Comparison of ENCODE assay signal across 14 mouse cellular contexts in the genomic region with DNA sequence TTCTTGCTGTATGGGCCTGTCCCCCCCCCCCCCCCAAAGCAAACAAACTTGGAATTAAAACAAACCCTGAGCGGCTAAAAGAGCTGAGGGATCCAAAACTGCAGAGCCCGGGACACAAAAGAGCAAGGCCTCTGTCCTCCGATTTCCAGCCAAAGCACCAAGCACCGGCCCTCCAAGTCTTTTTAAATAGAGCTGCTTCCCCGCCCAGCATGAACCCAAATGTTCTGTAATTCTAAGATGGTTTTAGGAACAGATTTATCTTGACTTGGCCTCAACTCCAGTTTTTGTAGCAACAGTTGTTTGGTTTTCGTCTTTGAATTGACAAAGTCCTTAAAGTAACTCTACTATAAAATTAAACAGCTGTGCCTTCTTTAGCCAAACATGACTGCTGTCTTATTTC.
A peak's percentile ranks its signal among the peaks of the same experiment; 100 is the strongest.
DNase-seq lines count a peak whose midpoint lies in the region; ATAC-seq and TF ChIP-seq lines count a peak whose summit lies in the region.
"Had no signal": no experiment of that assay in that cellular context is flagged by ENCODE, and none has a peak within 500 bp of the region (broad histone marks: within the 10 kb centered on the region; RNA-seq: fewer than 3 reads in every experiment).

No protein-coding gene starts in this region.

- H3K27me3 ChIP-seq in heart, postnatal 0 days (ENCODE audit: control insufficient read depth, insufficient read depth, low read length), result no peaks in the 10 kb centered on the region
- H3K27me3 ChIP-seq in lung, embryonic 15.5 days, result no peaks in the 10 kb centered on the region
- H3K27me3 ChIP-seq in kidney, postnatal 0 days (ENCODE audit: insufficient read depth, low read length), result no peaks in the 10 kb centered on the region
- no peaks in the 10 kb centered on the region for H3K27me3 ChIP-seq in stomach, embryonic 16.5 days (ENCODE audit: control insufficient read depth, insufficient read depth, low read length)
- H3K27me3 ChIP-seq: Patski had no signal

- peak overlapping the region; percentile 46; the same call in 1 of the 2 replicates for H3K27ac ChIP-seq in heart, postnatal 0 days (ENCODE audit: low read depth)
- H3K27ac ChIP-seq in lung, embryonic 15.5 days, result peak overlapping the region; percentile 77
- H3K27ac ChIP-seq in kidney, postnatal 0 days, result peak overlapping the region; percentile 60; the same call in 1 of the 2 replicates
- peak overlapping the region; percentile 68 for H3K27ac ChIP-seq in stomach, embryonic 16.5 days (ENCODE audit: low read length)

- no peak for TF ChIP-seq EP300 in heart, postnatal 0 days (IDR thresholded peaks at IDR 0.05; ENCODE audit: low read depth)

- DNase-seq in heart, postnatal 0 days (ENCODE audit: low spot score), result peak; percentile 39
- no peak for DNase-seq in heart, postnatal 36 days
- no peak for DNase-seq in lung, adult 2 months
- DNase-seq in kidney, postnatal 0 days (ENCODE audit: low spot score), result peak; percentile 89
- DNase-seq: adrenal gland, postnatal 10 days; cerebellum, postnatal 25 days; forebrain, postnatal 0 days; liver; thymus, postnatal 14 days had no signal

- TF ChIP-seq CTCF in heart, postnatal 0 days (IDR thresholded peaks at IDR 0.05; ENCODE audit: low read depth), result no peak
- TF ChIP-seq CTCF in lung, adult 2 months (IDR thresholded peaks at IDR 0.05; ENCODE audit: insufficient read depth, low read length), result no peak
- TF ChIP-seq CTCF in kidney, postnatal 0 days (IDR thresholded peaks at IDR 0.05; ENCODE audit: low read depth), result no peak

- H3K36me3 ChIP-seq in heart, postnatal 0 days (replicated peaks; ENCODE audit: control insufficient read depth, insufficient read depth, low read length), result no peaks in the 10 kb centered on the region
- H3K36me3 ChIP-seq in lung, embryonic 15.5 days, result no peaks in the 10 kb centered on the region
- no peaks in the 10 kb centered on the region for H3K36me3 ChIP-seq in kidney, postnatal 0 days (ENCODE audit: insufficient read depth, low read length)
- peaks cover 6% of the 10 kb centered on the region for H3K36me3 ChIP-seq in stomach, embryonic 16.5 days (ENCODE audit: control insufficient read depth, insufficient read depth, low read length)

- H3K4me1 ChIP-seq in heart, postnatal 0 days (ENCODE audit: control insufficient read depth, insufficient read depth), result peaks cover 4% of the 10 kb centered on the region; the same call in 1 of the 2 replicates
- H3K4me1 ChIP-seq in lung, embryonic 15.5 days, result peaks cover 26% of the 10 kb centered on the region
- H3K4me1 ChIP-seq in lung, adult 2 months (ENCODE audit: control insufficient read depth, insufficient read depth, low read length), result peaks cover 21% of the 10 kb centered on the region
- peaks cover 17% of the 10 kb centered on the region; the same call in 1 of the 2 replicates for H3K4me1 ChIP-seq in kidney, postnatal 0 days (replicated peaks; ENCODE audit: insufficient read depth, low read length)
- peaks cover 19% of the 10 kb centered on the region for H3K4me1 ChIP-seq in stomach, embryonic 16.5 days (ENCODE audit: control insufficient read depth, insufficient read depth, low read length)

- H3K4me3 ChIP-seq in heart, postnatal 0 days (ENCODE audit: low read depth, low read length), result no peak overlapping the region
- H3K4me3 ChIP-seq in lung, embryonic 15.5 days, result no peak overlapping the region
- H3K4me3 ChIP-seq in lung, adult 2 months (replicated peaks; ENCODE audit: extremely low read depth, low read depth, low read length), result no peak overlapping the region
- H3K4me3 ChIP-seq in kidney, postnatal 0 days (replicated peaks; ENCODE audit: low read depth, low read length), result no peak overlapping the region
- H3K4me3 ChIP-seq in stomach, embryonic 16.5 days (replicated peaks; ENCODE audit: low read length), result no peak overlapping the region

- intact Hi-C loops in heart, postnatal 36 days (cut with DNase I), result loop anchor here (1.0 to 2.0 kb wide), 3 partner anchors 135 to 277 kb away; no protein-coding TSS in a partner anchor

- no peak for TF ChIP-seq POLR2A in lung, adult 2 months (IDR thresholded peaks at IDR 0.05; ENCODE audit: borderline replicate concordance, extremely low read depth, low read depth, low read length)

- no peak overlapping the region for H3K9ac ChIP-seq in heart, postnatal 0 days (replicated peaks; ENCODE audit: low read depth, low read length)
- no peak overlapping the region for H3K9ac ChIP-seq in lung, embryonic 15.5 days
- no peak overlapping the region for H3K9ac ChIP-seq in kidney, postnatal 0 days (ENCODE audit: low read depth, low read length)
- no peak overlapping the region for H3K9ac ChIP-seq in stomach, embryonic 16.5 days (ENCODE audit: low read length)
- H3K9ac ChIP-seq: forebrain, postnatal 0 days had no signal

- no peak for ATAC-seq in heart, postnatal 0 days (ENCODE audit: insufficient read depth, low read depth)
- peak; percentile 64; the same call in 1 of the 2 replicates for ATAC-seq in lung, embryonic 15.5 days (ENCODE audit: borderline replicate concordance, extremely low read depth, low FRiP score, low TSS enrichment)
- ATAC-seq in kidney, postnatal 0 days (replicated peaks; ENCODE audit: low FRiP score, low read depth), result no peak
- no peak for ATAC-seq in stomach, embryonic 16.5 days (ENCODE audit: insufficient read depth, low FRiP score)
- no peak for ATAC-seq in activated CD4-positive, CD25-positive, alpha-beta regulatory T cell, adult 4 months
- ATAC-seq: forebrain, postnatal 0 days; Patski had no signal

- no peaks in the 10 kb centered on the region for H3K9me3 ChIP-seq in heart, postnatal 0 days (replicated peaks; ENCODE audit: control insufficient read depth, low read length)
- no peaks in the 10 kb centered on the region for H3K9me3 ChIP-seq in lung, embryonic 15.5 days
- H3K9me3 ChIP-seq in kidney, postnatal 0 days (replicated peaks; ENCODE audit: low read length), result no peaks in the 10 kb centered on the region
- H3K9me3 ChIP-seq in stomach, embryonic 16.5 days (replicated peaks; ENCODE audit: control insufficient read depth, low read length), result peaks cover 9% of the 10 kb centered on the region; the same call in 1 of the 2 replicates

- 65% methylated on average over 6 of the region's 6 CpGs for WGBS in heart, postnatal 0 days
- WGBS in lung, embryonic 15.5 days, result 15% methylated on average over 6 of the region's 6 CpGs
- WGBS in lung, adult 2 months, result 35% methylated on average over 6 of the region's 6 CpGs
- 53% methylated on average over 6 of the region's 6 CpGs for WGBS in kidney, postnatal 0 days
- WGBS in stomach, embryonic 16.5 days, result 30% methylated on average over 6 of the region's 6 CpGs

- H3K4me2 ChIP-seq in heart, postnatal 0 days (ENCODE audit: low read depth, low read length), result no peak overlapping the region
- no peak overlapping the region for H3K4me2 ChIP-seq in lung, embryonic 15.5 days
- H3K4me2 ChIP-seq in kidney, postnatal 0 days (ENCODE audit: low read length), result no peak overlapping the region
- H3K4me2 ChIP-seq in stomach, embryonic 16.5 days (ENCODE audit: low read depth, low read length), result no peak overlapping the region
- H3K4me2 ChIP-seq: midbrain, embryonic 11.5 days had no signal

Comparison
In these comparisons a context has a peak if more than half of its experiments do, and no peak if none do; other contexts are left out.
1. DNase-seq: peak in heart, postnatal 0 days (single experiment) and kidney, postnatal 0 days (single experiment); none in heart, postnatal 36 days (0 of 2) and lung, adult 2 months (single experiment).
2. Peak in every context shown above with its lines, with median percentiles within 50 percentile points of each other: H3K27ac ChIP-seq.